Mouse (Mus musculus): ENCODE data around the gene Dph1. TPM values are rescaled to one million over a fixed set of nuclear protein-coding genes. Genes with fewer than 3 reads are reported as not detected.

The Dph1 gene
- 1.5 TPM for polyA plus RNA-seq (2014; fragmentation: Illumina TruSeq; extraction: RNeasy Lipid Tissue Mini Kit (QIAGEN cat#74804); ENCODE audit: low read depth, low replicate concordance)

DNA sequence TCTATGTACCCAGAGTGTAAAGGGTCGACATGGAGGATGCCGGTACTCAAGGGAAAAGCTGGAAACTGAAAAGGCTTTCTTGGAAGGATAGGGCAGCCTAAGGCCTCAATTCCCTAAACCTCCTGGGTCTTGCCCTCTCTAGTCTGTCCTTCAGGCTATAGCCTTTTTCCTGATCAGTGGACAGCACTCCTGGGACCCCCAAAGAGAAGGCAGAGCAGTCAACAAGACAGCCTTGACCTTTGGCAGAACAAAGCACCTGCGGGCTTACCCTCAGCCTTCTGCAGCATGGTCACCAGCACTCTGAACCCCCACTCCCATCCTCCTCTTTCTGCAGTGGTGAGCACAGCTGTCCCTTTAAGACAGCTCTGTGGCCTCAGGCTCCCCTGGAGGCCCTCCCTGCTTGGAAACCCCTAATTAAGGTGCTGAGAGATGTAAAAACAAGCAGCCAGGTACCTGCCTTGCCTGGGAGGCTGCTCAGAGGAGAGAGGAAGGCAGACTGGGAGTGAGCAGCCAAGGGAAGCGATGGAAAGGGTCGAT, at the start of gene Dph1:
Gene Dph1, minus strand, starts transcription at position 337 of the 537 bp plus-strand sequence.

DNA sequence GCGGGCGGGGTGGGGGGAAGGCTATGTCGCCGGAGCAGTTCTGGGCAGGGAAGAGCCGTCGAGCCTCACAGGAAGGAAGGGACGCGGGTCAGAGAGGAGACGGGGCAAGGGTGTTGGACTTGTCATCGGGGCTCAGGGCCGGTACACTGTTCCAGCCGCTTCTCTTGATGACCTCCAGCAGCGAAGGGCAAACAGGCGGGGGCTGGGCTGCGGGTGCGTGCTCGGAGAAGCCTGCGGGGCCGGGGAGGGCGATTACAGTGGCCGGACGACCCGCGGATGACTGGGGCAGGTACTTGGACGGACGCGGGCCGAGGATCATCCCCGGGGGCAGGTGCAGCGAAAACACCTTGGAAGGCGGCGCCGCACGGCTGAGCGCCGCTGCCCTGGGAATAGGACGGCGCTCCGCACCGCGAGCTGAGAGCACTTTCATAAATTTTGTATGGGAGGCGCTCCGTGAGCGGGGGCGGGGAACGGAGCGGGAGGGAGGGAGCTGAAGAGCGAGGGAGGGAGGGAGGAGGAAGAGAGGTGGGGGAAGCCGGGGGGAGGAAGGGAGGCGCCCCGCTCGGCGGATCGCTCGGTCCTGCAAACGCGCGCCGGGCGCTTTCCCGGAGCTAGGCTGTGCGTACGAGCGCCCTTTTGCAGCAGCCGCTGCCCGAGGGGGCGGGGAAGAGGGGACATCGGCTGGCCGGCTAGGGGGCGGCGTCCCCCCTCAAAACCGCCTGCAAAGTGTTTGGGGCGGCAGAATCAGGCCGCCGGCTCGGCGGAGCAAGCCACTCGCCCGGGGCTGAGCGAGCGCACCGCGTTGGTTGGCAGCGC, 2.4 kb upstream of the Dph1 start, which contains the start of gene Rtn4rl1:
Gene Rtn4rl1, plus strand, starts transcription at position 528 of the 816 bp plus-strand sequence.

DNA sequence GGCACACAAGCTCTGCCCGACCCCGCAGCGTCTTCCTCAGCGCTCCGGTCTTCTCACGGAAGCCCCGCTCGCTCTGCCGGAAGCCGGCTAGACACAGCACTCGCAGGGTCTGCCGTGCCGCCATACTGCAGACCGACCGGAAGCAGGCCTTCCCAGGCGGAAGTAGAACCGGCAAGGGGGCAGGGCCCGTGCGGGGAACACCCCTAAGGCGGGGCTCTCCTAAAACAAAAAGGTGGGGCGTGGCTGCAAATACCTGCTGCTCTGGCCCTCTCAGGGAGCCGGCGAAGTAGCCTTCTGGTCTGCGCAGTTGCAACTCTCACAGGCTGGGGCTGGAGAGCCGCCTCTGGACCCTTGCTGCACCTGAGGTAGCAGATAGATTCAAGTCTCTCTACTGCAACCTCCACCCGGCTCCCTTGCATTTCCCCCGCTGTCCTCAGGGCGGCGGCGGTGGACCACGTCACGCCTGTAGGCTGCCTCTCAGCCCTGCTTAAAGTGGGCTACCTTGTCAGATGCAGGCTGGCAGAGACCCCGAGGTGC, 12.3 kb downstream of the Dph1 start, which contains the start of gene Ovca2:
Gene Ovca2, minus strand, starts transcription at position 164 of the 537 bp plus-strand sequence.

DNA sequence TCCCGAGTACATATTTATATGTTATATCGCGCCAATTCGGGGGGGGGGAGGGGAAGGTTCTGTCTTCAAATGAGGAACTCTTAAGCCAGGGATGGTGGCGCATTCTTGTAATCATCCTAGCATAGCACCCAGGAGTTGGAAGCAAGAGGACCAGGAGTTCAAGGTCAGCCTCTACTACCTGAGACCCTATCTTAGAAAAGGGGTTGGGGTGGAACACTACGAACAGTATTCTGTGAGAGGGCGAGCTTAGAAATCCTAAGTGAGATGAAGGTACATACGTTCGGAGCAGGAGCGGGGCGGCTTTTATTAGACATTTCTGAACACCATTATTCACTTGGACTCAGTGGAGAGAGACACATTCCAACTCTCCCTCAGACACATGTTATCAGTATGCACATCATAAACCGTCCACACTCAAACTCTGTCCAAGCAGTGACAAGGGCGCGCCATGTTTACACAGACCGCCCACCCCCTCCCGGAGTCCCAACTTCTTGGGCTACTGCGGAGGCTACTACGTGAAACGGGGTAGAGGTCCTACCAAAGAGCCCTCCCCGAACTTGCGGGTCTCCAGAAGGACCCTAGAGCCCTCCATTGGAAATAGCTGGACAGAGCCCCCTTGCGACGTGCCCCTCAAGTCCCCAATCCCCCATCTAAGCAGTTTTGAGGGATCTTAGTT, 21.5 kb downstream of the Dph1 start, which contains the start of gene Hic1:
Gene Hic1, minus strand, starts transcription at position 115 of the 676 bp plus-strand sequence.

Other genes starting within 250 kb of the Dph1 start
- 0.28 TPM for gene Hic1, start 21.7 kb downstream of the Dph1 start, polyA plus RNA-seq (2014; fragmentation: Illumina TruSeq; extraction: RNeasy Lipid Tissue Mini Kit (QIAGEN cat#74804); ENCODE audit: low read depth, low replicate concordance)
- 21.4 TPM for gene Ovca2, start 12.4 kb downstream of the Dph1 start, polyA plus RNA-seq (2014; fragmentation: Illumina TruSeq; extraction: RNeasy Lipid Tissue Mini Kit (QIAGEN cat#74804); ENCODE audit: low read depth, low replicate concordance)
- 2.1 TPM for gene Rtn4rl1, start 2.5 kb upstream of the Dph1 start, polyA plus RNA-seq (2014; fragmentation: Illumina TruSeq; extraction: RNeasy Lipid Tissue Mini Kit (QIAGEN cat#74804); ENCODE audit: low read depth, low replicate concordance)
- gene Rpa1, start 157.1 kb upstream of the Dph1 start, polyA plus RNA-seq (2014; fragmentation: Illumina TruSeq; extraction: RNeasy Lipid Tissue Mini Kit (QIAGEN cat#74804); ENCODE audit: low read depth, low replicate concordance) = 33.1 TPM
- 6.0 TPM for gene Smyd4, start 157.2 kb upstream of the Dph1 start, polyA plus RNA-seq (2014; fragmentation: Illumina TruSeq; extraction: RNeasy Lipid Tissue Mini Kit (QIAGEN cat#74804); ENCODE audit: low read depth, low replicate concordance)
- gene Serpinf1, start 231.5 kb upstream of the Dph1 start, polyA plus RNA-seq (2014; fragmentation: Illumina TruSeq; extraction: RNeasy Lipid Tissue Mini Kit (QIAGEN cat#74804); ENCODE audit: low read depth, low replicate concordance) = 0.89 TPM
- 6.8 TPM for gene Serpinf2, start 248.3 kb upstream of the Dph1 start, polyA plus RNA-seq (2014; fragmentation: Illumina TruSeq; extraction: RNeasy Lipid Tissue Mini Kit (QIAGEN cat#74804); ENCODE audit: low read depth, low replicate concordance)